Mouse (Mus musculus) kidney, adult 2 months (tissue): Measurements from ENCODE around the gene Pnpla3. TPM values are rescaled to one million over a fixed set of nuclear protein-coding genes. Genes with fewer than 3 reads are reported as not detected.

ENCODE experiments used
- DNase-seq: peaks from one replicate; pipeline ENCODE4 v3.0.0; 2021
- H3K27ac ChIP-seq: fragments of 200-500 bp; 2 replicates; pipeline ENCODE4 v1.5.1; 2012; ENCODE audit warnings: low read depth, low read length, control low read depth, inconsistent platforms; ENCODE audit not compliant: insufficient read depth
- H3K27me3 ChIP-seq: fragments of 200-500 bp; replicated peaks from 2 replicates; pipeline ENCODE4 v1.6.1; 2012; ENCODE audit warnings: mild to moderate bottlenecking, moderate library complexity, low read length, inconsistent platforms; ENCODE audit not compliant: control insufficient read depth, insufficient read depth
- H3K36me3 ChIP-seq: fragments of 200-500 bp; 2 replicates; pipeline ENCODE4 v1.6.1; 2012; ENCODE audit warnings: mild to moderate bottlenecking, moderate library complexity, low read length, inconsistent platforms; ENCODE audit not compliant: control insufficient read depth, insufficient read depth
- H3K4me1 ChIP-seq: fragments of 200-500 bp; 2 replicates; pipeline ENCODE4 v1.6.1; 2011; ENCODE audit warnings: low read length; ENCODE audit not compliant: control insufficient read depth, insufficient read depth
- H3K4me3 ChIP-seq: fragments of 200-500 bp; 2 replicates; pipeline ENCODE4 v1.5.1; 2011; ENCODE audit warnings: mild to moderate bottlenecking, low read depth, low read length, control low read depth; ENCODE audit not compliant: insufficient read depth
- CTCF ChIP-seq: fragments of 200-500 bp; conservative IDR thresholded peaks from 2 replicates; pipeline ENCODE4 v1.5.1; 2011; ENCODE audit warnings: low read depth, mild to moderate bottlenecking, control low read depth, low read length, moderate library complexity, mixed read lengths; ENCODE audit not compliant: insufficient read depth, insufficient read length
- POLR2A ChIP-seq: fragments of 200-500 bp; IDR thresholded peaks from one replicate; pipeline ENCODE4 v1.6.1; 2011; ENCODE audit warnings: low read depth, low read length, control low read depth
- WGBS: fragments of 180-500 bp; shearing (Covaris S2); methylation state at CpG from one replicate; pipeline ENCODE4 v1.1.7; 2018; 5-methylcytosine and 5-hydroxymethylcytosine counted together
- polyA plus RNA-seq: library from polyadenylated mRNA; depleted of rRNA; stranded (reverse); fragments of >200 nt; gene quantifications from 2 replicates; pipeline ENCODE4 v1.2.3, GENCODE M21; 2012; rRNA removed

The Pnpla3 gene
- polyA plus RNA-seq, 1 experiment: 28.4 TPM

- no peak overlapping the region for H3K4me3 ChIP-seq
- H3K36me3 ChIP-seq: no peaks in the 10 kb centered on the region
- H3K4me1 ChIP-seq: no peaks in the 10 kb centered on the region
- no peaks in the 10 kb centered on the region for H3K27me3 ChIP-seq
- H3K27ac ChIP-seq: 0 out of 2 replicates have a peak overlapping the region, but pooled peaks have one; percentile 35
- no peak for DNase-seq
- WGBS: 47% methylated on average over 5 of the region's 5 CpGs
- TF ChIP-seq CTCF (no peak), POLR2A (no peak)
Measured at GRCm38 (mm10) chr15:84230661-84231060, 63.0 kb downstream of the Pnpla3 start.

DNA sequence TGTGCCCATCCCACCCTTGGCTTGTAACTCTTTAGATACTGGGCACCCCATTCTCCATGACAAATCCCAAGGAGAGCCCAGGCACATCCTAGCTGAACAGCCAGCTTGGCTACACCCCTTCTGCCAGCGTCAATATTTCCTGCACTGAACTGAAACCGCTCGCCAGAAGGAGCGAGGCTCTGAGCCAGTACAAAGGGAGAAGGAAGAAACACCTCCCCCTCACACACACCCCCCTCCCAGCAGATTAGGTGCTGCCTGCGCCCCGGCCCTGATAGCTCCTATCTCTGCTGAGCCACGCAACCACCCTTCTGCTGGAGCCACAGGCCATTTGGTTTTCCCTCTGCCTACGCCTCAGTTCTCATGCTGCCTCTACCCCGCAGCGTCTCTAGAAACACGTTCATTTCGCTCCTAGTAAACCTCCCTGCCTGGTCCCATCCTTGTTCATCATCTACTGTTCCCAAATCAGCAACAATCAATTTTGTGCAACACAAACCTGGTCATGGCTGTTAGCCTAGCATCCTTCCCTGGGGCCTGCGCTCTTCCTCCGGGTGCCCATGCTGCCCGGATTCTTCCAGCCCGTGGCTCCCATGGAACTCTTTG is 63.6 kb downstream of the Pnpla3 start:
- H3K27ac ChIP-seq: peak overlapping the region; percentile 35; the same call in 1 of the 2 replicates
- H3K36me3 ChIP-seq: no peaks in the 10 kb centered on the region
- H3K27me3 ChIP-seq: no peaks in the 10 kb centered on the region
- WGBS: 22% methylated on average over 16 of the region's 16 CpGs
- TF ChIP-seq POLR2A: no peak
- TF ChIP-seq CTCF: no peak
- peak overlapping the region; percentile 44 for H3K4me3 ChIP-seq
- no peaks in the 10 kb centered on the region for H3K4me1 ChIP-seq
- DNase-seq: peak; percentile 62

- Histone ChIP-seq H3K27ac (peak within 1 kb of the TSS; percentile 40), H3K27me3 (no peaks in the 10 kb centered on the region), H3K36me3 (no peaks in the 10 kb centered on the region), H3K4me3 (peak within 1 kb of the TSS; percentile 44), H3K4me1 (no peaks in the 10 kb centered on the region)
- WGBS: 3% methylated on average over 53 of the region's 53 CpGs
- TF ChIP-seq CTCF (no peak), POLR2A (peak; percentile 10)
- DNase-seq: peak; percentile 73
Measured at GRCm38 (mm10) chr15:84231721-84232561, 64.3 kb downstream of the Pnpla3 start, which contains the start of gene Parvb. TSS of gene Parvb (plus strand) at chr15:84232043.

DNA sequence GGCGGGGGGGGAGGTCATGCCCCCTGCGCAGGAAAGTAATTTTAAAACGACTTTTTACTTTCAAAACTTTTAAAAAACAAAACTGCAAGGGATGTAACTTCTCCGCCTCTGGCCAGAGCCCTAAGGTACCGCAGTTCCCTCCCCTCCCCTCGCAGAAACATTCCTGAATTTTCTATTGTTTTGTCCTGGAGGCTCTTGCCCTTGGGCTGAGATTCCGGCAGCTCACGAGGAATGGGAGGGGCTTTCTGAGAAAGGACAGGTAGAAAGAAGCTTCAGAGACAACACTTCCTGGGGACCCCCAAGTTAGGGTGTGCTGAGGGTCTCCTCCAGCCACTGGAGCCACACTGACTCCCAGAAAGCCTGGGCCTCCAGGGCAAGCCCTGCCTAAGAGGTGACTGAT is 65.0 kb downstream of the Pnpla3 start:
- H3K36me3 ChIP-seq: no peaks in the 10 kb centered on the region
- no peak for TF ChIP-seq CTCF
- no peak for TF ChIP-seq POLR2A
- H3K27ac ChIP-seq: 0 out of 2 replicates have a peak overlapping the region, but pooled peaks have one; percentile 7
- no peaks in the 10 kb centered on the region for H3K27me3 ChIP-seq
- H3K4me3 ChIP-seq: 0 out of 2 replicates have a peak overlapping the region, but pooled peaks have one; percentile 4
- WGBS: 27% methylated on average over 8 of the region's 8 CpGs
- no peak for DNase-seq
- H3K4me1 ChIP-seq: no peaks in the 10 kb centered on the region

GRCm38 (mm10) chr15:84234794-84235581 is 67.4 kb downstream of the Pnpla3 start:
- Histone ChIP-seq H3K4me3 (no peak overlapping the region), H3K4me1 (no peaks in the 10 kb centered on the region), H3K27ac (peak overlapping the region; percentile 30), H3K36me3 (no peaks in the 10 kb centered on the region), H3K27me3 (no peaks in the 10 kb centered on the region)
- 87% methylated on average over 7 of the region's 7 CpGs for WGBS
- DNase-seq: no peak
- no peak for TF ChIP-seq POLR2A
- no peak for TF ChIP-seq CTCF

DNA sequence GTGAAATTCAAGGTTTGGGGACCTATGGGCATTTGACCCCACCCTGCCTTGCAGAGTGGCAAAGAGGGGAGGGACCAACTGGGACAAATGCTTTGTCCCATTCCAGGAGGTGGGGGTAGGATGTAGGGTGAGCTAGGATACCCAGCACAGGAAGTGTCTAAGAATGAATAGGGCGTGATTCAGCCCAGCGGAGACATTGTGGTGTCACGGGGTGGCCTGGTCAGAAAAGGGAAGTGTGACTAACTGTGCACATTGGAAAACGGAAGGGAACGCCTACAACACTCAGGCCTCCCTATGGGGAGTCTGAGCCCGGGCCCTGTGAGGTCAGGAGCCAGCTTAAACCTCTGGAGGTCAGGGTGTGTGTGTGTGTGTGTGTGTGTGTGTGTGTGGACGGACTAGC is 68.0 kb downstream of the Pnpla3 start:
- no peaks in the 10 kb centered on the region for H3K36me3 ChIP-seq
- 82% methylated on average over 7 of the region's 7 CpGs for WGBS
- H3K27ac ChIP-seq: peak overlapping the region; percentile 63
- no peak overlapping the region for H3K4me3 ChIP-seq
- no peak for TF ChIP-seq CTCF
- TF ChIP-seq POLR2A: no peak
- DNase-seq: peak; percentile 87
- no peaks in the 10 kb centered on the region for H3K27me3 ChIP-seq
- no peaks in the 10 kb centered on the region for H3K4me1 ChIP-seq

Other genes with a start within 250 kb of the Pnpla3 start
- 0.10 and 0.34 TPM in 2 replicates for gene Efcab6, start 102.5 kb upstream of the Pnpla3 start, polyA plus RNA-seq
- gene Sult4a1, start 62.1 kb upstream of the Pnpla3 start, polyA plus RNA-seq: 0.69 and 1.5 TPM in 2 replicates
- 0.05 and 0.11 TPM in 2 replicates for gene Pnpla5, start 44.7 kb upstream of the Pnpla3 start, polyA plus RNA-seq
- 18.6 and 22.9 TPM in 2 replicates for gene Samm50, start 24.4 kb downstream of the Pnpla3 start, polyA plus RNA-seq
- gene Parvb, start 64.2 kb downstream of the Pnpla3 start, polyA plus RNA-seq: 7.1 and 8.5 TPM in 2 replicates
- gene Parvg, start 156.2 kb downstream of the Pnpla3 start, polyA plus RNA-seq: 1.5 and 4.5 TPM in 2 replicates